Mouse (Mus musculus) neutrophil, adult 5-6 weeks (primary cell): ENCODE data around the gene Ppp1cb. TPM values are rescaled to one million over a fixed set of nuclear protein-coding genes. Genes with fewer than 3 reads are reported as not detected.

ENCODE experiments used
- ATAC-seq: fragments of 151-379, 151-347 bp; 2 replicates; pipeline ENCODE4 v1.8.0; 2017; ENCODE audit warnings: mild to moderate bottlenecking, moderate TSS enrichment; ENCODE audit not compliant: insufficient number of reproducible peaks, poor library complexity, low FRiP score, severe bottlenecking; ENCODE audit errors: extremely low read depth
- total RNA-seq: library from RNA; stranded (forward); fragments of 200-1000 nt; gene quantifications from 2 replicates; pipeline ENCODE4 v1.2.3, GENCODE M21; 2017

Gene Ppp1cb
- total RNA-seq, 1 experiment from 2014 or later = 241 TPM

DNA sequence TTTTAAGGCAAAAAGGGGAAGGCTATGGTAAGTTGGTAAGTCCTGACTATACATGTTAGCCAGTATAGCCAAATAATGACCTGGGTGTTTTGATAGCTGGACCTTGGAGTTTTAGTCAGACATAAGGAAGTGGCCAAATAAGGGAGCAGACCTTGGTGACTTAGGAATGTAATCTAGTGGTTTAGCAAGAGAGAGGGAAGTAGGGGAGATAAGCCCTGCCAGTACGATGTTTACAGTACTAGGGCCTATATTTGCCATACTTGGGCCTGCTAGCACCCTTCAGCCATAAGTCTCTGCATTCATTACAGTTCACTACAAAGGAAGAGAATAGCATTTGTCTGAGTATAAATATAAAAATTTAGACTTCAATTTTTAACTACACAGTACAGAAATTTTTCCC, 106.1 kb downstream of the Ppp1cb start:
- ATAC-seq = no peak

Other genes with a start within 250 kb of the Ppp1cb start
- gene Plb1, start 226.1 kb upstream of the Ppp1cb start, total RNA-seq = 0.12 and 0.70 TPM in 2 replicates
- gene Yes1, start 152.3 kb downstream of the Ppp1cb start, total RNA-seq = 3.1 and 3.6 TPM in 2 replicates